Mouse (Mus musculus): ENCODE results near the gene B3gnt8.

The B3gnt8 gene

DNA sequence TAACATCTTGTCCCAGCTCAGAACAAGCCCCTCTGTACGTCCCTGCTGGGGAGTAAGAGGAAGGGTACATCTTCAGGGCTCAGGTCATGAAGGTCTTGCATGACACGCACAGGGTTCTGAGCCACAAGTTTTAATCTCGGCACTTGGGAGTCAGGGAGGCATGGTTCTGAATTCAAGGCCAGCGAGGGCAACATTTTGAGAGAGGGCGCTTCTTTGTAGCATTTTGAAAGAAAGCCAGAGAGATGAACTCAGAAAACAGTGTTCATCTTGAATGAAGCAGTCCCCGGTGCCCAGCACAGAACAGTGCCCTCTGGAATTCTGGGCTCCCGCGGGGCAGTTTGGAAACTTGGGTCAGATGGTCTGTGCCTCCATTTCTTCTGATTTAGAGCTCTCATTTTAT lies 39.9 kb downstream of the B3gnt8 start:
- DNase-seq, result no peak

DNA sequence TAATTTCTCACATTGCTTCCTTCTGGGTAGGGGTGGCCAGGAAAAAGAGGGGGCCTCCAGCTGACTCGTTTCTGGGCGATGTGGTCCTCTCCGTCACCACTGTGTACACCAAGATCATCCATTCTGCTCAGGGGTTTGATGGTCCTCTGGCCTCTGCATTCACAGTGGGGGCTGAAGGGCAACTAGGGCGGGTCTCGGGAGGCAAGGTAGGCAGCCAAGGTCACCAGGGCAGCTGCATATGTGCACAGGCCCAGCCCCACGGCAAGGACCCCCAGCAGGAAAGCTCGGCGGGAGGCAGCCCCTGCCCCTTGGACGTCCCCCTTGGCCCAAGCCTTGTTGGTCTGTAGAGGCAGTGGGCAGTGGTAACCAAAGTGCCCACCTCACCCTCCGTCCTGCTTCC lies 42.7 kb downstream of the B3gnt8 start:
- DNase-seq, result no peak

DNA sequence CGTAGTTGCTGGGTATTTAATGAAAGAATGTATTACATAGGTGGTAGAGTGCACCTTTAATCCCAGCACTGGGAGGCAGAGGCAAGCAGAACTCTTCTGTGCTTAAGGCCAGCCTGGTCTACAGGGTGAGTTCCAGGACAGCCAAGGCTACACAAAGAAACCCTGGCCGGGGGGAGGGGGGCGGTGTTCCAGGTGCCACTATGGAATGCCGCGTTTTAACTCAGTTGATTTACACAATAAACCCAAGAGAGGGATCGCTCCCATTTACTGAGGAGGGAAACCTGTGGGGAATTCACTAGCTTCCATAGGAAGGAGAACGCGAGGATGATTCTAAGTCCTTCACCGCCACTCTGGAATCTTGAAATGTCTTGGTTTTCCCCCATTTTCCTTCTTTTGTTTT lies 43.2 kb downstream of the B3gnt8 start:
- DNase-seq, result no peak

DNA sequence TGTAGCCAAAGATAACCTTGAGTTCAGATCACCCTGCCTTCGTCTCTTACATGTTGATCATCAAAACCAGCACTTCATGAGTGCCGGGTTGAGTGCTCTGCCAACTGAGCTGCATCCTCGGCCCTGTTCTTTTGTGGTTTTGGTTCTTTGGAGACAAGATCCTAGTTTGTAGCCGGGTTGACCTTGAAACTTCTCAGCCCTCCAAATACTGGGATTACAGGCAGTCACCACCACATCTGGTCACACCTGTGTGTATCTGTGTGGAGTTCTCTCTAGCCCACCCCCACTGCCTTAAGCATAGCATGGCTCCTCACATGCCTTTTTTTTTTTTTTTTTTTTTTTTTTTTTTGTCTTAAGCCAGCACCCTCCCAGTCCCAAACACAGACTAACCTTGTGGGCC lies 43.6 kb downstream of the B3gnt8 start:
- no peak for DNase-seq

DNA sequence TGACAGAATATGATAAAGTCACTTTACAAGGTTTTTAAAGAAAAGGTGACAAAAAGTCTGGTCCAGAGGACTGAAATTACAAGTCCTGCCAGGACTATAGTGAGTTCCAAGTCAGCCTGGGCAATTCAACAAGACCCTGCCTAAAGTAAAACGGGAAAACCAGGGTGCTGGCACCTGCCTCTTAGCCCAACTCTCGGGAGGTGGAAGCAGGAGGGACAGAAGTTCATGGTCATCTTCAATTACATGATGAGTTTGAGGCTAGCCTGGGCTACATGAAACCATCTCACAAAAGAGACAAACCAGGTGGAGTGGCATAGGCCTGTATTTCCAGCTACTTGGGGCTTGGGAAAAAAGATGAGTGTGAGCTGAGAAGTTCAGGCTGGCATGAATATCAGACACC lies 45.2 kb downstream of the B3gnt8 start:
- no peak for DNase-seq

DNA sequence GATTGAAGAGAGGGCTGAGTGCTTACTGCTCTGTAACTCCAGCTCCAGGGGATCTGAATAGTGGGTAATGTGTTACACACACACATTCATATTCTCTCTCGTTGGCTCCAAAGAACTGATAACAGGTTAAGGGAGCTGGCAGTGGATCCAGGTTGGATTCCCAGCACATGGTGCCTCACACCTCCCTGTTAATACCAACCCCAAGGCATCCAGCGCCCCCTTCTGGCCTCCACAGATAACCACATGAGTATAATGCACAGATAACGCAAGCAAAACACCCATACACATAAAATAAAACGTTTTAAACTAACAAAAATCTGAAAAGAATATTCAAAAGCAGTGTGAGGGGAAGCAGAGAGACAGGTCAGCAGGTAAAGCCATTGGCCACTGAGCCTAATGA lies 46.0 kb downstream of the B3gnt8 start:
- no peak for DNase-seq

DNA sequence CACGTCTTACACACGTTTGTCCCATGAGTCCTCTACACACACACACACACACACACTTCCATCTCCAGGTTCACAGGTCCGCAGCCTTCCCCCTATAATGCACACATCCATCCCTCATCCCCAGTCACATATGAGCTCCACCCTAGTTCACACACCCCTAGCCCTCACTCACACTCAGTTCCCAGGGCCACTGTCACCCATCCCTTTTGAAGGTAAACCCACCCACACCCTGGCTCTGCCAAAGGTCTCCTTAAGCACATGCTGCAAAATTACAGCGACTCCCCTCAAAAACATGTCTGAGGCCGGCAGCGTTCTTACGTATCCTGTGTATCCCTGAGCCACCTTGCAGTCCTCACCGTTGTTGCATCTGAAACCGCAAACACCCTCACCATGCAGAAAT lies 47.8 kb downstream of the B3gnt8 start:
- DNase-seq, result no peak

DNA sequence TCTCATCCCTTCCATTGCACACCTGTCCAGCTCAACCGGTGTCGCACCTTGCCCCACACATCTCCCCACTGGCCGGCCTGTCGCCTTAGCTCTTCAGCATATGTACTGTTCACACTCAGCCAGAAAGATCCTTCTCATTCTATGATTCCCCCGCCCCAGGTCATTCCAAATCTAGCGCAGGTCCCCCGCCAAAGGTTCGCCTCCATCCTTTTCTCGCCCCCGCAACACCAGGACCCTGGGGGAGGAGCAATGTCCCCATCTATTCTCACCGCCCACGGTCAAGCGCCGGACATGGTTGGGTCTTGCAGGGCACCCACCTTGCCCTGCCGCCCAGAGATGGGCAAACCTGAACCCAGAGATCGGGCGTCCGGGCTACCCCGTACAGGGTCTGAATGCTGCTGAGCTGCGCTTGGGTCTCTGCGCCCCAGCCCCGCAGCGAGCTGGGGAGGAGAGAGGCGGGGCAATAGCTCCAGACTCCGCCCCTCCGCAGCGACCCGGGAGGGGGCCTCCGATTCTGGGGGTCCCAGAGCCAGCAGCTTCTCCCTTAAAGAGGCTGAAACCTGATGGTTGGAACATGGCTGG lies 48.4 kb downstream of the B3gnt8 start, which contains the start of gene Tmem91:
TSS of gene Tmem91 (minus strand) at position 448 of the 582 bp plus-strand sequence.
- DNase-seq, result no peak

DNA sequence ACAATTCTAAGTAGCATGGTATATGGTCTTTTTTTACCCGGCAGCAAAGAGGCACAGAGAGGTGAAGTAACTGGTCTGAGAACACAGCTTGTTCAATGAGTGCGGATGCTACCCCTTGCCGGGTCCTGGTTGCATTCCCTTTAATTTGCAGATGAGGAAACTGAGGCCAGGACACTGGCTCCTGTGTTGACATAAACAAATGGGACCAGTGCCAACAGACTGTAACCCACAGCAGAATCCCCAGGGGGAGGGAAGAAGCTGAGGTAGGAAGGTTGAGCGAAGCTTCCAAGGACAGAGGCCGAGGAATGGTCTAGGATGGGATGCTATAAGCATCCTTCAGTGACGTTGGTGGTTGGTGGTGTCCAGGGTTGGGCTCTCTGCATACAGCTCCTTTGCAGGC lies 49.0 kb downstream of the B3gnt8 start:
- no peak for DNase-seq

DNA sequence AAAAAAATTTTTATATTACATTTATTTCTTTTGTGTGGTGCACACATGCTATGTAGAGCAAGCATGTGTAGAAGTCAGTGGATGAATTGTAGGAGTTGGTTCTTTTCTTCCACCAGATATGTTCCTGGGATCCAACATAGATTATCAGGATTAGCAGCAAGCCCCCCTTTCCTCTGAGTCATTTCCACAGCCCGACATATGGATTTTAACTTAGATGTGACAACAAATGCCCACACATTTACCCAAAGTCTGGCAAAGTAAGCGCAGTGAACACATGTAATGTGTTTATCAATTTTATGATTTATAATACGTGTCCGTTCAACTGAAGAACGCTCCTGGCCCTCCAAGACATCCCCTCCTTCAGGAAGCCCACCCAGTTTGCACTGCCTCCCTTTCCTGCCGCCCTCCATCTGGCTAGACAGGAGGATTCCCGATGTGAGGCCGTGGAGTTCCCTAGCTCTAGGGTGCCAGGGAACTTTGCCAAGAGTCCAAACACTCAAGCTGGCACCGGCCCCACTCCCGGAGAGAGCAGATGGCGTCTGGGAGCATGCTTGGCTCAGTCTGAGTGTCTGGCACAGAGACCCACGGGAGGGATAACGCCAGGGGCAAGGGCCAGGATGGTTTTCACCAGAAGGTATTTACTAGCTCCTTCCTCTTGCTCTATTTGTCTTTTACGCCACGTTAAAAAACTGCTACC lies 49.8 kb downstream of the B3gnt8 start:
- peak; percentile 38 to 57 for DNase-seq

DNA sequence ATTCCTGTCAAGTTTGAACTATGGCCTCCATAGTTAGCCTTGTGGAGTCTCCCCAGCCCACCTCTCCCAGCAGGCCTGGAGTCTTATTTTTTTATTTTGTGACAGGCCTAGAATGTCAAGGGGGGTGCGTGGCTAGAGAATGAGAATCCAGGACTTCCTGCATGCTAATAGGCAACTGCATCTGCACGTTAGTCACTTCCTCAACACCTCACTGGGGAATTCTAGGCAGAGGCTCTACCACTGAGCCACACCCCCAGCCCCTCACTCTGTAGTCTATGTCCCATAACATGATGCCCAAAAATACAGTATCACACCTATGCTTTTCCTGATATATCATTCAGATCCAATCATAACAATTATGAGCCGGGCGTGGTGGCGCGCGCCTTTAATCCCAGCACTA lies 50.6 kb downstream of the B3gnt8 start:
- no peak for DNase-seq

DNA sequence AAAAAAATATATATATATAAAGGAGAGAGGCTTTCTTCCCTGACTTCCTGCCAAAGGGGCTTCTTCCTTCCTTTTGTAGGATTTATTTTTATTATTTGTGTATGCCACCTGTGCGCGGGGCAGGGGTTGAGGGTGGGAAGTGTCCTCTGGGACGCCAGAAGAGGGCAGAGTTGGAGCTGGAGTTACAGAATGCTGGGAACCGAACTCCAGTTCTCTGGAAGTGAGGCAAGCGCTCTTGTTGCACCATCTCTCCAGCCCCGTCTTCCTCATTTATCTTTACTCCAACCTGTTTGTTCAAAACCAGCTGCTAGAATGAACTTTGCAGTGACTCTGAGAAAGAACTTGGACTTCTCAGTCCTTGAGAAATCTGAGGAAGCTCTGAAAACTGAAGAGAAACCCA lies 53.5 kb downstream of the B3gnt8 start:
- peak; percentile 26 to 44 for DNase-seq

DNA sequence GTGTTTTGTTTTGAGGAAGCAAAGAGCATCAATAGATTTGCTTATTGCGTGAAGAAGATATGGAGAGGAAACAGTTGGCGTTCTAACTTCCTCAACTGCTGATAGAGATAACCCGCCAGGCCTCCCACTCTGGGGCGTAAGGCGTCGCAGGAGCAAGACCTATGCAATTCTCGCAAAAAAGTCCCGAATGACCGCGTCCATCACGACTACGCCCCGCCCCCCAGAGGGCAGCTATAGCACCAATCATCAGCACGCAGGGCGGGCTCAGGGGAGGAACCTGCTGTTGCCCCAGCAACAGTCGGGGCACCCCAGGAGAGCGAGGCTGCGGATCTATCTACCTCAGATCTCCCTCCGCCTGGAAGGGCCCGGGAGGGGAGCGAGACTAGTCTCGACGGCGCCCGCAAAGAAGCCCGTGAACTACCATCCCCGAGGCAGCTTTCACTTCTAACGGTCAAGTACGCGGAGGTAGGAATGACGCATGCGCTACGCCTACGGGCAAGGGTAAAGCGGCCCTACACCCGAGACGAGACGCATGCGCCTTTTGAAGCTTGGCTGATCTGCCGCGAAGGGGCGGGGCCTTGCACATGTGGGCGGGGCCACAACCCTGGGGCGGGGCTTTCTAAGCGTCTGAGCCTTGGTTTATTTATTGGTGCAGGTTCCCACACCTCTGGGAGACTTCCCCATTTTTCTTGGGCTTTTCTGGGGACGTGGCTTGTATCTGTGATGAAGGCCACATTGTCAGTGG lies 54.2 kb downstream of the B3gnt8 start, which contains the start of gene B9d2:
TSS of gene B9d2 (plus strand) at position 267 of the 745 bp plus-strand sequence.
- DNase-seq, result peak; percentile 98

DNA sequence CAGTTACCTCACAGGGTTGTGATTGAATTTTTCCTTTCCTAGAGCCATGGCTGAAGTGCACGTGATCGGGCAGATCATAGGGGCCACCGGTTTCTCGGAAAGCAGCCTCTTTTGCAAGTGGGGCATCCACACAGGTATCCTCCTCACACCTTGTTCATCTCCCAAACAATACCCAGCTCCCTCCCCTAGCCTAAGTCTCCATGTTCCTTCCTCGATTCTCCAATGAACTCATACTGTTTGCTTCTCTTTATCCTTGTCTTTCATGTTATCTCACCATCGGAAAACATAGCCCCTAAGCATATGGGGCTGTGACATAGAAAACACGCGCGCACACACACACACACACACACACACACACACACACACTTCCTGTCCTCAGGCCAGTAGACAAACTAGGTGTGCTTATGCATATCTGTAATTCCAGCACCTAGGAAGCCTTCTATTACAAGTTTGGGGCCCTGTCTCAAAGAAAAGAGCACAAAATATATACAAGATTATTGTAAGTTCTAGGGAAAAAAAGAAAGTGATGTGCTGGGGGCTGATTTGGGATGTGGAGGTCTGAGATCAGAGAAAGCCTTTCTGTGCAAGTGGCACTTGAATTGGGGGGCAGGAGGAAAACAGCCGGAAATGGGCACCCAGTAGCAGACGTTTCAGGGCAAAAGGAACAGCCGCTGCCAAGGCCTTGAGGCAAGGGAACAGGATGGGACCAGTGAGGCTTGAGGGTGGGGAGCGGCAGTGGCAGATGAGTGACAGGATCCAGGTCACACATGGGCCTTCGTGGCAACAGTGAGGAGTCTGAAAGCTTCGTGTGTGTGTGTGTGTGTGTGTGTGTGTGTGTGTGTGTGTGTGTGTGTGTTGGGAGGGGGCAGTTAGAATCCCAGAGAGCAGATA lies 55.1 kb downstream of the B3gnt8 start:
- DNase-seq, result no peak

DNA sequence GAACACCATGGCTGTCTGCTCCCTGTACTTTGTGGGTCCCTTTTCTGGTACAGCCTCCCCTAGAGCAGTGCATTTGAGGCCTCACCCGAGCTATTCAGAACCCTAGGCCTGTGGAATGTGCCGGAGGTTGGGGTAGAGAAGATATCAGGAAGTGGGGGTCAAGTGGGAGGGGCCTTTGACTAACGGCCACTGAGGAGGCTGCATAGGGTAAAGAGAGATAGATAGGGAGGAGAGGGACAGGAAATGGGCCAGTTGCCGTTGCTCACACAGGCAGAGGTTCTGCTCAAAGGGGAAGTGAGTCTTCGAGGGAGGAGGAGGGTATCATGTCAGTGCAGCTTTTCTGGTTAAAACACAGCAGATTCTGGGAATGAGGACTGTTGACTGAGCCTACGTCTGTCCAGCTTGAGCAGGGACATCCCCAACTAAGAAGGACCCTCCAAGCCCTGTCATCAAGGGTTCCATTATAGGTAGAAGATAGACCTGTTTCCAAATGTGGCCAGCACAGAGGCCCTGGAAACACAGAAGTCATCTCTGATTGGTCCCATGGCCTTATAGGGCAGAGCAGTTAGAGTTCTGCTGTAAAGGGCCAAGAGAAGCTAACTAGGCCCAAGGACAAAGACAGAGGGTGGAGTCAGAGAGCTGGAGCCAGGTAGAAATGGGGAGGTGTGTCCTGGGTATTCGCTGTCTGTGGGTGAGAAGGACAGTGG lies 57.2 kb downstream of the B3gnt8 start:
- DNase-seq, result peak; percentile 29 to 49

DNA sequence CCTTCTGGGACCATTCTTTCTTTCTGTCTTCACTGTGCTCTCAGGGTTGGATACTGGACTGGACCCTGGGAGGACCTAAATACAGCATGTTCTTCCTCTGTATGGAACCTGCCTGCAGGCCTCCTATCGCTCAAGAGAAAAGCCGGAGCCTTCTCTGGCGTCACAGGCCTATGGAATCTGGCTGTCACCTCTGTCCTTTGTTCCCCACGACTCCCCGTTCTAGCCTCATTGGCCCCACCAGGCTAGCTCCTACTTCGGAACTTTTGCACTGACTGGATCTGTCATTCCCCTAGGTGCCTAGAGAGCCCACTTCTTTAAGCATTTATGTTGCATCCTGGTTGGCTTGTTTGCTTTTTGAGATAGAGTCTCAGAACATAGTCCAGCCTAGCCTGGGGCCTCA lies 58.2 kb downstream of the B3gnt8 start:
- DNase-seq, result no peak
